Mouse (Mus musculus) CH12.LX (cell line): ENCODE results near the gene Mark4. TPM values are rescaled to one million over a fixed set of nuclear protein-coding genes. Genes with fewer than 3 reads are reported as not detected.

ENCODE experiments used
- DNase-seq: peaks from one replicate; pipeline ENCODE4 v3.0.0-alpha.2; 2013; ENCODE audit errors: extremely low read depth
- H3K27ac ChIP-seq: 2 replicates; pipeline ENCODE4 v1.5.1; 2012; ENCODE audit warnings: low read depth, mild to moderate bottlenecking, control low read depth, moderate library complexity; ENCODE audit not compliant: insufficient read depth
- H3K27me3 ChIP-seq: replicated peaks from 2 replicates; pipeline ENCODE3; 2012; ENCODE audit warnings: inconsistent platforms
- H3K36me3 ChIP-seq, 2 experiments: replicated peaks in 1 of 2; 2 replicates each; pipeline versions ENCODE3 to v1.6.1; 2012; ENCODE audit warnings: inconsistent platforms in 1 of 2, low read length in 1 of 2, mild to moderate bottlenecking in 1 of 2, mixed read lengths in 1 of 2, moderate library complexity in 1 of 2; ENCODE audit not compliant: control insufficient read depth in 1 of 2, insufficient read depth in 1 of 2
- H3K4me1 ChIP-seq, 2 experiments: 2 replicates each; pipeline ENCODE4 v1.6.1; 2012; ENCODE audit warnings: inconsistent platforms in 1 of 2, moderate library complexity in 1 of 2; ENCODE audit not compliant: insufficient read depth in 2 of 2, control insufficient read depth in 1 of 2
- H3K4me2 ChIP-seq: 2 replicates; pipeline ENCODE4 v1.6.1; 2012; ENCODE audit warnings: low read depth, mild to moderate bottlenecking, control low read depth; ENCODE audit not compliant: poor library complexity, insufficient read depth, severe bottlenecking
- H3K4me3 ChIP-seq, 3 experiments: fragments of 150-350 bp in 1 of 3; sonication (generic) in 1 of 3; replicated peaks in 1 of 3; 2 replicates each; pipeline versions ENCODE3 to v1.5.1; 2011 to 2012; ENCODE audit warnings: low read depth in 2 of 3, low read length in 2 of 3, mild to moderate bottlenecking in 2 of 3, moderate library complexity in 2 of 3, control low read depth in 1 of 3, improper control_type of control experiment in 1 of 3, inconsistent platforms in 1 of 3, mixed read lengths in 1 of 3; ENCODE audit not compliant: poor library complexity in 1 of 3
- H3K79me2 ChIP-seq: replicated peaks from 2 replicates; pipeline ENCODE4 v1.6.1; 2012; ENCODE audit warnings: mild to moderate bottlenecking, moderate library complexity; ENCODE audit not compliant: control insufficient read depth, poor library complexity, insufficient read depth, severe bottlenecking; ENCODE audit errors: extremely low read depth
- H3K9ac ChIP-seq: 2 replicates; pipeline ENCODE4 v1.6.1; 2012; ENCODE audit warnings: low read depth, mild to moderate bottlenecking, control low read depth, moderate library complexity; ENCODE audit not compliant: insufficient read depth
- H3K9me3 ChIP-seq: replicated peaks from 2 replicates; pipeline ENCODE3; 2012; ENCODE audit warnings: low read length, inconsistent platforms, mixed read lengths
- NRF1 ChIP-seq: IDR thresholded peaks from 2 replicates; pipeline ENCODE4 v1.6.1; 2014; ENCODE audit warnings: low read depth, mild to moderate bottlenecking, inconsistent platforms, low read length, improper control_type of control experiment, moderate library complexity
- dilution Hi-C: fragments of 300-500 bp; cut with MboI; formaldehyde crosslinking; loops from 2 replicates; pipeline ENCODE4 v1.14.3; 2020; ENCODE audit warnings: low sequenced_read_pairs; ENCODE audit not compliant: extremely low pct_unique_long_range_greater_than_20kb, extremely low pct_ligation_motif_present
- in situ Hi-C: fragments of 300-500 bp; cut with MboI; formaldehyde crosslinking; loops from 3 replicates; pipeline ENCODE4 v1.14.3; 2019; ENCODE audit warnings: low sequenced_read_pairs, low pct_ligation_motif_present, low pct_unique_long_range_greater_than_20kb, mixed read lengths
- polyA plus RNA-seq: library from polyadenylated mRNA; unstranded; fragments of >175 nt; gene quantifications from 2 replicates; pipeline ENCODE4 v1.2.1, GENCODE M21; 2012; ENCODE audit warnings: low read depth; ENCODE audit not compliant: insufficient read length
- total RNA-seq, 2 experiments: library from RNA; depleted of rRNA; stranded (reverse); fragments of 300-350 nt in 1 of 2; fragments of >200 nt in 1 of 2; gene quantifications; 2 replicates each; pipeline ENCODE4 v1.2.3; 2012 to 2014

The Mark4 gene
- total and polyA plus RNA-seq, 3 experiments = 1.7 to 11.9 (median 7.3) TPM

- Histone ChIP-seq H3K27ac (no peak overlapping the region), H3K27me3 (peaks cover 2% of the 10 kb centered on the region), H3K4me3 (no peak overlapping the region), H3K79me2 (no peaks in the 10 kb centered on the region), H3K9ac (no peak overlapping the region), H3K4me1 (peaks cover 0 to 3% of the 10 kb centered on the region in 2 experiments; a peak in 1 of 4 replicates), H3K36me3 (peaks cover 0 to 2% of the 10 kb centered on the region in 2 experiments), H3K9me3 (no peaks in the 10 kb centered on the region), H3K4me2 (no peak overlapping the region)
- DNase-seq = no peak
- in situ Hi-C loops = no loop called here
- dilution Hi-C loops = no loop called here
- TF ChIP-seq NRF1 = no peak
These were observed 83.3 kb downstream of the Mark4 start for GRCm38 (mm10) chr7:19375368-19375767.

Other genes starting within 250 kb of the Mark4 start
Only the 20 nearest of the 27 such genes appear.
- gene Vasp, start 187.0 kb downstream of the Mark4 start, total RNA-seq (2012; rRNA removed) = 109 and 114 TPM in 2 replicates
- 122 and 125 TPM in 2 replicates for gene Vasp, start 187.0 kb downstream of the Mark4 start, total RNA-seq (2014; rRNA removed)
- 191 and 240 TPM in 2 replicates for gene Vasp, start 187.0 kb downstream of the Mark4 start, polyA plus RNA-seq
- not detected in 2 replicates for gene Ppm1n, start 178.8 kb downstream of the Mark4 start, total RNA-seq (2012; rRNA removed)
- not detected in 2 replicates for gene Ppm1n, start 178.8 kb downstream of the Mark4 start, total RNA-seq (2014; rRNA removed)
- gene Ppm1n, start 178.8 kb downstream of the Mark4 start, polyA plus RNA-seq = not detected in 2 replicates
- 0.72 and 1.0 TPM in 2 replicates for gene Rtn2, start 176.2 kb downstream of the Mark4 start, total RNA-seq (2012; rRNA removed)
- gene Rtn2, start 176.2 kb downstream of the Mark4 start, total RNA-seq (2014; rRNA removed) = 0.43 and 0.56 TPM in 2 replicates
- gene Rtn2, start 176.2 kb downstream of the Mark4 start, polyA plus RNA-seq = 0.76 and 0.80 TPM in 2 replicates
- gene Fosb, start 148.8 kb downstream of the Mark4 start, total RNA-seq (2012; rRNA removed) = 0.08 and 0.13 TPM in 2 replicates
- not detected in 2 replicates for gene Fosb, start 148.8 kb downstream of the Mark4 start, total RNA-seq (2014; rRNA removed)
- 0.27 and 0.56 TPM in 2 replicates for gene Fosb, start 148.8 kb downstream of the Mark4 start, polyA plus RNA-seq
- gene Ercc1, start 114.0 kb downstream of the Mark4 start, total RNA-seq (2012; rRNA removed) = 27.7 and 31.1 TPM in 2 replicates
- 25.3 and 26.9 TPM in 2 replicates for gene Ercc1, start 114.0 kb downstream of the Mark4 start, total RNA-seq (2014; rRNA removed)
- gene Ercc1, start 114.0 kb downstream of the Mark4 start, polyA plus RNA-seq = 28.2 and 29.8 TPM in 2 replicates
- gene Cd3eap, start 99.3 kb downstream of the Mark4 start, total RNA-seq (2012; rRNA removed) = 22.6 and 33.2 TPM in 2 replicates
- gene Cd3eap, start 99.3 kb downstream of the Mark4 start, total RNA-seq (2014; rRNA removed) = 14.4 and 15.9 TPM in 2 replicates
- 36.8 and 36.9 TPM in 2 replicates for gene Cd3eap, start 99.3 kb downstream of the Mark4 start, polyA plus RNA-seq
- 0.42 and 0.68 TPM in 2 replicates for gene Ppp1r13l, start 99.1 kb downstream of the Mark4 start, total RNA-seq (2012; rRNA removed)
- 0.11 TPM in 1 of 2 replicates, not detected in the other for gene Ppp1r13l, start 99.1 kb downstream of the Mark4 start, total RNA-seq (2014; rRNA removed)
- 1.3 and 1.4 TPM in 2 replicates for gene Ppp1r13l, start 99.1 kb downstream of the Mark4 start, polyA plus RNA-seq
- 40.6 and 43.8 TPM in 2 replicates for gene Ercc2, start 76.8 kb downstream of the Mark4 start, total RNA-seq (2012; rRNA removed)
- gene Ercc2, start 76.8 kb downstream of the Mark4 start, total RNA-seq (2014; rRNA removed) = 29.0 and 30.0 TPM in 2 replicates
- 31.7 and 33.5 TPM in 2 replicates for gene Ercc2, start 76.8 kb downstream of the Mark4 start, polyA plus RNA-seq
- 3.9 and 4.4 TPM in 2 replicates for gene Klc3, start 54.7 kb downstream of the Mark4 start, total RNA-seq (2012; rRNA removed)
- gene Klc3, start 54.7 kb downstream of the Mark4 start, total RNA-seq (2014; rRNA removed) = 0.17 TPM in 1 of 2 replicates, not detected in the other
- not detected in 2 replicates for gene Klc3, start 54.7 kb downstream of the Mark4 start, polyA plus RNA-seq
- gene Ckm, start 54.0 kb downstream of the Mark4 start, total RNA-seq (2012; rRNA removed) = 0.21 and 0.47 TPM in 2 replicates
- gene Ckm, start 54.0 kb downstream of the Mark4 start, total RNA-seq (2014; rRNA removed) = 0.08 and 0.92 TPM in 2 replicates
- not detected in 2 replicates for gene Ckm, start 54.0 kb downstream of the Mark4 start, polyA plus RNA-seq
- gene Exoc3l2, start 4.5 kb upstream of the Mark4 start, total RNA-seq (2012; rRNA removed) = 0.08 TPM in 2 replicates
- gene Exoc3l2, start 4.5 kb upstream of the Mark4 start, total RNA-seq (2014; rRNA removed) = not detected in 2 replicates
- not detected in 2 replicates for gene Exoc3l2, start 4.5 kb upstream of the Mark4 start, polyA plus RNA-seq
- 5.1 and 6.7 TPM in 2 replicates for gene Bloc1s3, start 49.5 kb upstream of the Mark4 start, total RNA-seq (2012; rRNA removed)
- gene Bloc1s3, start 49.5 kb upstream of the Mark4 start, total RNA-seq (2014; rRNA removed) = 6.9 and 8.0 TPM in 2 replicates
- gene Bloc1s3, start 49.5 kb upstream of the Mark4 start, polyA plus RNA-seq = 3.8 and 4.9 TPM in 2 replicates
- gene Trappc6a, start 49.6 kb upstream of the Mark4 start, total RNA-seq (2012; rRNA removed) = 114 and 201 TPM in 2 replicates
- 72.2 and 77.8 TPM in 2 replicates for gene Trappc6a, start 49.6 kb upstream of the Mark4 start, total RNA-seq (2014; rRNA removed)
- gene Trappc6a, start 49.6 kb upstream of the Mark4 start, polyA plus RNA-seq = 37.2 and 41.1 TPM in 2 replicates
- 0.92 and 1.9 TPM in 2 replicates for gene Nkpd1, start 59.0 kb upstream of the Mark4 start, total RNA-seq (2012; rRNA removed)
- 0.59 and 1.1 TPM in 2 replicates for gene Nkpd1, start 59.0 kb upstream of the Mark4 start, total RNA-seq (2014; rRNA removed)
- 2.1 and 2.3 TPM in 2 replicates for gene Nkpd1, start 59.0 kb upstream of the Mark4 start, polyA plus RNA-seq
- gene Ppp1r37, start 104.3 kb upstream of the Mark4 start, total RNA-seq (2012; rRNA removed) = 13.8 and 14.2 TPM in 2 replicates
- 7.3 and 7.7 TPM in 2 replicates for gene Ppp1r37, start 104.3 kb upstream of the Mark4 start, total RNA-seq (2014; rRNA removed)
- gene Ppp1r37, start 104.3 kb upstream of the Mark4 start, polyA plus RNA-seq = 15.7 and 16.5 TPM in 2 replicates
- 26.5 and 30.0 TPM in 2 replicates for gene Zfp296, start 118.5 kb upstream of the Mark4 start, total RNA-seq (2012; rRNA removed)
- gene Zfp296, start 118.5 kb upstream of the Mark4 start, total RNA-seq (2014; rRNA removed) = 8.6 and 10.7 TPM in 2 replicates
- gene Zfp296, start 118.5 kb upstream of the Mark4 start, polyA plus RNA-seq = 37.6 and 44.0 TPM in 2 replicates
- gene Gemin7, start 118.8 kb upstream of the Mark4 start, total RNA-seq (2012; rRNA removed) = 52.5 and 63.2 TPM in 2 replicates
- gene Gemin7, start 118.8 kb upstream of the Mark4 start, total RNA-seq (2014; rRNA removed) = 89.6 and 101 TPM in 2 replicates
- 59.3 and 64.4 TPM in 2 replicates for gene Gemin7, start 118.8 kb upstream of the Mark4 start, polyA plus RNA-seq
- gene Clasrp, start 145.7 kb upstream of the Mark4 start, total RNA-seq (2012; rRNA removed) = 43.4 and 45.4 TPM in 2 replicates
- 14.5 and 17.5 TPM in 2 replicates for gene Clasrp, start 145.7 kb upstream of the Mark4 start, total RNA-seq (2014; rRNA removed)
- 59.4 and 62.6 TPM in 2 replicates for gene Clasrp, start 145.7 kb upstream of the Mark4 start, polyA plus RNA-seq
- gene Relb, start 170.6 kb upstream of the Mark4 start, total RNA-seq (2012; rRNA removed) = 37.8 and 58.1 TPM in 2 replicates
- gene Relb, start 170.6 kb upstream of the Mark4 start, total RNA-seq (2014; rRNA removed) = 41.5 and 44.0 TPM in 2 replicates
- 50.6 and 59.6 TPM in 2 replicates for gene Relb, start 170.6 kb upstream of the Mark4 start, polyA plus RNA-seq
- gene Clptm1, start 206.2 kb upstream of the Mark4 start, total RNA-seq (2012; rRNA removed) = 43.6 and 43.9 TPM in 2 replicates
- 33.8 and 34.0 TPM in 2 replicates for gene Clptm1, start 206.2 kb upstream of the Mark4 start, total RNA-seq (2014; rRNA removed)
- gene Clptm1, start 206.2 kb upstream of the Mark4 start, polyA plus RNA-seq = 54.7 and 70.9 TPM in 2 replicates